Mouse (Mus musculus) embryo, embryonic 11 days (tissue): ENCODE measurements around the gene Dnah7c.

ENCODE experiments used
- DNase-seq: peaks from one replicate; pipeline ENCODE4 v3.0.0-alpha.2; 2015

Gene Dnah7c

DNA sequence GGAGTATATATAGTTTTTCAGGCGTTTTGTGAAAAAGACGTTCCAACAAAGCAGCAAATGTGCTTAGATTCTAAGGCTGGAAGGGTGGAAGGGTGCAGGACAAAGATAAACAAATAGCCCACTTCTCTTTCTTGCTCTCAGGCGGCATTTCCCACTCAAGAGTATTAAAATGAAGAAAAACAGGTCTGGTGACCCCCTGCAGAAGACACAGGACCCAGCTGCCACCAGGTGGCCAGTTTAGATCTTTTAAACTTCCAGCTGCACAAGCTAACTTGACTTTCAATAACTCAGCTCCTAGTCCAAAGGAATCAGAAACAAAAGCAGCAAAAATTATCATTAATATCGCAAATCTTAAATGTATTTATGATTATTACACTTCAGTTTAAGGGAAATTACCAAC is 431.1 kb downstream of the Dnah7c start:
- no peak for DNase-seq
